Mouse (Mus musculus): ENCODE results near the gene Tango6. TPM values are rescaled to one million over a fixed set of nuclear protein-coding genes. Genes with fewer than 3 reads are reported as not detected.

Gene Tango6
- polyA plus RNA-seq (2012; rRNA removed) = 7.9 and 9.3 TPM in 2 replicates

GRCm38 (mm10) chr8:106682971-106683668, at the start of gene Tango6:
Gene Tango6, plus strand, starts transcription at chr8:106683068.

GRCm38 (mm10) chr8:106870051-106870450, 187.2 kb downstream of the Tango6 start, which contains the start of gene Has3:
Gene Has3, plus strand, starts transcription at chr8:106870242.

GRCm38 (mm10) chr8:106893481-106894156, 210.8 kb downstream of the Tango6 start, which contains the start of gene Utp4:
Gene Utp4, plus strand, starts transcription at chr8:106893636.

Other genes with a start within 250 kb of the Tango6 start
- not detected in 2 replicates for gene 6030452D12Rik, start 182.5 kb upstream of the Tango6 start, polyA plus RNA-seq (2012; rRNA removed)
- gene Cdh3, start 172.2 kb upstream of the Tango6 start, polyA plus RNA-seq (2012; rRNA removed) = 15.8 and 17.4 TPM in 2 replicates
- 139 and 241 TPM in 2 replicates for gene Gm10073, start 109.6 kb upstream of the Tango6 start, polyA plus RNA-seq (2012; rRNA removed)
- 31.1 TPM in 2 replicates for gene Cdh1, start 79.7 kb upstream of the Tango6 start, polyA plus RNA-seq (2012; rRNA removed)
- gene Has3, start 187.2 kb downstream of the Tango6 start, polyA plus RNA-seq (2012; rRNA removed) = 1.9 and 2.7 TPM in 2 replicates
- 27.0 and 36.6 TPM in 2 replicates for gene Utp4, start 210.6 kb downstream of the Tango6 start, polyA plus RNA-seq (2012; rRNA removed)

Measured in ovary, adult 2 months (tissue).